Mouse (Mus musculus): ENCODE results near the gene Mrpl48.

Gene Mrpl48

GRCm38 (mm10) chr7:100608130-100608741 is at the start of gene Mrpl48:
Gene Mrpl48 (minus strand): TSS chr7:100608301.
- DNase-seq (ENCODE audit: low spot score) = peak; percentile 69

GRCm38 (mm10) chr7:100656739-100657138 is 48.6 kb upstream of the Mrpl48 start:
- no peak for DNase-seq (ENCODE audit: low spot score)

- DNase-seq (ENCODE audit: low spot score) = no peak
Measured at GRCm38 (mm10) chr7:100654441-100654840, 46.3 kb upstream of the Mrpl48 start.

- DNase-seq (ENCODE audit: low spot score) = no peak
Measured at GRCm38 (mm10) chr7:100653480-100654266, 45.6 kb upstream of the Mrpl48 start.

- DNase-seq (ENCODE audit: low spot score) = no peak
Measured at GRCm38 (mm10) chr7:100651011-100651410, 42.9 kb upstream of the Mrpl48 start.

- no peak for DNase-seq (ENCODE audit: low spot score)
Measured at GRCm38 (mm10) chr7:100650421-100650820, 42.3 kb upstream of the Mrpl48 start.

- no peak for DNase-seq (ENCODE audit: low spot score)
Measured at GRCm38 (mm10) chr7:100649826-100650225, 41.7 kb upstream of the Mrpl48 start.

GRCm38 (mm10) chr7:100649095-100649494 is 41.0 kb upstream of the Mrpl48 start:
- no peak for DNase-seq (ENCODE audit: low spot score)

- DNase-seq (ENCODE audit: low spot score) = peak; percentile 55
Measured at GRCm38 (mm10) chr7:100645147-100645546, 37.0 kb upstream of the Mrpl48 start.

GRCm38 (mm10) chr7:100642413-100642812 is 34.3 kb upstream of the Mrpl48 start:
- DNase-seq (ENCODE audit: low spot score) = no peak

GRCm38 (mm10) chr7:100637657-100638056 is 29.6 kb upstream of the Mrpl48 start:
- DNase-seq (ENCODE audit: low spot score) = no peak

- no peak for DNase-seq (ENCODE audit: low spot score)
Measured at GRCm38 (mm10) chr7:100624538-100624937, 16.4 kb upstream of the Mrpl48 start.

GRCm38 (mm10) chr7:100622277-100622676 is 14.2 kb upstream of the Mrpl48 start:
- DNase-seq (ENCODE audit: low spot score) = no peak

- no peak for DNase-seq (ENCODE audit: low spot score)
Measured at GRCm38 (mm10) chr7:100616121-100616857, 8.2 kb upstream of the Mrpl48 start.

- no peak for DNase-seq (ENCODE audit: low spot score)
Measured at GRCm38 (mm10) chr7:100608910-100609309, 809 bp upstream of the Mrpl48 start.

- DNase-seq (ENCODE audit: low spot score) = peak; percentile 97
Measured at GRCm38 (mm10) chr7:100607214-100608129, 629 bp downstream of the Mrpl48 start, which contains the start of gene Rab6a. Gene Rab6a (plus strand): TSS chr7:100607410.

- no peak for DNase-seq (ENCODE audit: low spot score)
Measured at GRCm38 (mm10) chr7:100600211-100600610, 7.9 kb downstream of the Mrpl48 start.

GRCm38 (mm10) chr7:100593349-100593748 is 14.8 kb downstream of the Mrpl48 start:
- DNase-seq (ENCODE audit: low spot score) = no peak

GRCm38 (mm10) chr7:100591522-100591852 is 16.6 kb downstream of the Mrpl48 start:
- no peak for DNase-seq (ENCODE audit: low spot score)

GRCm38 (mm10) chr7:100590845-100591521 is 17.1 kb downstream of the Mrpl48 start:
- DNase-seq (ENCODE audit: low spot score) = peak; percentile 79

- no peak for DNase-seq (ENCODE audit: low spot score)
Measured at GRCm38 (mm10) chr7:100590504-100590844, 17.6 kb downstream of the Mrpl48 start.
